Mouse (Mus musculus) cerebellum, adult 2 months (tissue): ENCODE data around the gene Kansl1.

Source experiments
- CTCF ChIP-seq: fragments of 200-500 bp; IDR thresholded peaks from 2 replicates; pipeline ENCODE4 v1.5.1; 2011; ENCODE audit warnings: low read depth, mild to moderate bottlenecking, control low read depth, low read length, moderate library complexity, borderline replicate concordance; ENCODE audit not compliant: insufficient read depth
- POLR2A ChIP-seq: fragments of 200-500 bp; IDR thresholded peaks from 2 replicates; pipeline ENCODE4 v1.6.1; 2011; ENCODE audit warnings: low read length, control low read depth, borderline replicate concordance; ENCODE audit not compliant: insufficient read depth

DNA sequence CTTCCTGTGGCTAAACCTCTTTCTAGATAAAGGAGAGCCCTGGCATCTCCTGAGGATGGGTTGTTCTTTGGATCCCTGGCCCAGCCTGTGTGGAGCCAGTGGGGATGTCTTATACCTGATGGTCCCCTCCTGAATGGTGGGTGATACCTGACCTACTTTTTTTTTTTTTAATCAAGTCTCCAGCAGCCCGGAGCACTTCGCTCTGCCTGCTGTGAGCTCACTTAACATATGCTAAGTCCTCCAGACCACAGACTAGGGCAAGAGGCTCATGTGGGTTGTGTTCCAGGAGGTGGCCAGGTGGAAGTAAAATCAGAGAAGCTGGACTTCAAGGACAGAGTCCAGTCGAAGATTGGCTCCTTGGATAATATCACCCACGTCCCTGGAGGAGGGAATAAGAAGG, 146.5 kb downstream of the Kansl1 start:
- TF ChIP-seq CTCF (no peak), POLR2A (no peak)
